1 mouse cellular context compared by ENCODE assay signal in the genomic region with DNA sequence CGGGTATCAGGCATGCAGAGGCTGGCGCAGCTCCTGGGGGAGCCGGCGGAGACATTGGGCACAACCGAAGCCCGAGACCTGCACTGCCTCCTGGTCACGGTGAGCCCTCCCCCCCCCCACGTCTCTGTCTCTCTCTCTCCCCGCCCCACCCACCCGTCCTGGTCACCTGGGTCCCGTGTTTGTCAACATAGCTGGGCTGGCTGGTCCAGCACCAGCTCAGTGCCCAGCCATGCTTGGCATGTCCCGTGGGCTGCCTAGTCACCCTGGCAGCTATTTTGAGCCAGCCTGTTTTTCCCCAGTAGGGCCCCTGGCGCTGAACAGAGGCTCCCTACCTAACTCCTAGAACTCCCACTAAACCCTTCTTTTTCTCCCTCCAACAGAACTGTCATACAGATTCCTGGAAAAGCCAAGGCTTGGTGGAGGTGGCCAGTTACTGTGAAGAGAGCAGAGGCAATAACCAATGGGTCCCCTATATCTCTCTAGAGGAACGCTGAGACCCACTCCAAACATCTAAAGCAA.
TF ChIP-seq lines count a peak whose summit lies in the region.

No protein-coding gene starts in this region.

TF ChIP-seq in CH12.LX, 34 proteins besides CTCF, POLR2A, EP300 and RAD21 (continued from another document):
- no peak for TF ChIP-seq TBP (conservative IDR thresholded peaks at IDR 0.05; ENCODE audit: low read depth, low read length)
